Mouse (Mus musculus): ENCODE results near the gene Slc2a4. TPM values are rescaled to one million over a fixed set of nuclear protein-coding genes. Genes with fewer than 3 reads are reported as not detected.

Gene Slc2a4
- polyA plus RNA-seq, 1 experiment from 2014 or later = 2.2 TPM

- peak overlapping the region; percentile 42; the same call in 1 of the 2 replicates for H3K9ac ChIP-seq
- no peak overlapping the region for H3K27ac ChIP-seq
- H3K4me2 ChIP-seq (replicated peaks) = peak overlapping the region; percentile 58
- peak overlapping the region; percentile 40 for H3K4me3 ChIP-seq (replicated peaks; ENCODE audit: low read length)
- ATAC-seq (ENCODE audit: low FRiP score) (peak; percentile 35; the same call in 1 of the 2 replicates), DNase-seq (ENCODE audit: low spot score) (peak; percentile 36)
- WGBS = 3% methylated on average over 28 of the region's 29 CpGs
- no peaks in the 10 kb centered on the region; the same call in 1 of the 2 replicates for H3K36me3 ChIP-seq (replicated peaks; ENCODE audit: control insufficient read depth, insufficient read depth)
- peaks cover 6% of the 10 kb centered on the region; the same call in 1 of the 2 replicates for H3K4me1 ChIP-seq (replicated peaks; ENCODE audit: control insufficient read depth, insufficient read depth, low read length)
- H3K27me3 ChIP-seq (ENCODE audit: control insufficient read depth, insufficient read depth, low read length) = peaks cover 13% of the 10 kb centered on the region
- no peaks in the 10 kb centered on the region for H3K9me3 ChIP-seq (ENCODE audit: control insufficient read depth, low read length)
Observed at GRCm38 (mm10) chr11:69947337-69948065, 487 bp downstream of the Slc2a4 start.

- no peak overlapping the region for H3K4me3 ChIP-seq (replicated peaks; ENCODE audit: low read length)
- no peak for ATAC-seq (ENCODE audit: low FRiP score)
- H3K9me3 ChIP-seq (ENCODE audit: control insufficient read depth, low read length) = no peaks in the 10 kb centered on the region
- no peaks in the 10 kb centered on the region; the same call in 1 of the 2 replicates for H3K36me3 ChIP-seq (replicated peaks; ENCODE audit: control insufficient read depth, insufficient read depth)
- H3K27me3 ChIP-seq (ENCODE audit: control insufficient read depth, insufficient read depth, low read length) = peaks cover 13% of the 10 kb centered on the region
- H3K4me1 ChIP-seq (replicated peaks; ENCODE audit: control insufficient read depth, insufficient read depth, low read length) = peaks cover 6% of the 10 kb centered on the region; the same call in 1 of the 2 replicates
- WGBS = 92% methylated on average over 18 of the region's 18 CpGs
- H3K27ac ChIP-seq = no peak overlapping the region
- DNase-seq (ENCODE audit: low spot score) = no peak
- no peak overlapping the region for H3K9ac ChIP-seq
- H3K4me2 ChIP-seq (replicated peaks) = no peak overlapping the region
Observed at GRCm38 (mm10) chr11:69945997-69946891, 1.7 kb downstream of the Slc2a4 start.

GRCm38 (mm10) chr11:69945216-69945615 is 2.8 kb downstream of the Slc2a4 start:
- WGBS = 84% methylated on average over 13 of the region's 13 CpGs

GRCm38 (mm10) chr11:69940962-69941361 is 7.0 kb downstream of the Slc2a4 start:
- H3K36me3 ChIP-seq (replicated peaks; ENCODE audit: control insufficient read depth, insufficient read depth) = no peaks in the 10 kb centered on the region; the same call in 1 of the 2 replicates
- H3K4me2 ChIP-seq (replicated peaks) = no peak overlapping the region
- no peaks in the 10 kb centered on the region for H3K9me3 ChIP-seq (ENCODE audit: control insufficient read depth, low read length)
- H3K27ac ChIP-seq = no peak overlapping the region
- DNase-seq (ENCODE audit: low spot score) (no peak), ATAC-seq (ENCODE audit: low FRiP score) (no peak)
- WGBS = 74% methylated on average over 4 of the region's 4 CpGs
- H3K9ac ChIP-seq = no peak overlapping the region
- H3K27me3 ChIP-seq (ENCODE audit: control insufficient read depth, insufficient read depth, low read length) = peaks cover 26% of the 10 kb centered on the region
- H3K4me3 ChIP-seq (replicated peaks; ENCODE audit: low read length) = no peak overlapping the region
- no peaks in the 10 kb centered on the region; the same call in 1 of the 2 replicates for H3K4me1 ChIP-seq (replicated peaks; ENCODE audit: control insufficient read depth, insufficient read depth, low read length)

More at GRCm38 (mm10) chr11:69945216-69945615, 2.8 kb downstream of the Slc2a4 start:
- Histone ChIP-seq H3K27ac (no peak overlapping the region), H3K9me3 (ENCODE audit: control insufficient read depth, low read length) (no peaks in the 10 kb centered on the region), H3K9ac (no peak overlapping the region), H3K4me2 (replicated peaks) (no peak overlapping the region), H3K4me1 (replicated peaks; ENCODE audit: control insufficient read depth, insufficient read depth, low read length) (peaks cover 6% of the 10 kb centered on the region; the same call in 1 of the 2 replicates), H3K4me3 (replicated peaks; ENCODE audit: low read length) (no peak overlapping the region), H3K27me3 (ENCODE audit: control insufficient read depth, insufficient read depth, low read length) (peaks cover 13% of the 10 kb centered on the region), H3K36me3 (replicated peaks; ENCODE audit: control insufficient read depth, insufficient read depth) (no peaks in the 10 kb centered on the region; the same call in 1 of the 2 replicates)
- ATAC-seq (ENCODE audit: low FRiP score) = no peak
- DNase-seq (ENCODE audit: low spot score) = no peak

- ATAC-seq (ENCODE audit: low FRiP score) (no peak), DNase-seq (ENCODE audit: low spot score) (no peak)
- Histone ChIP-seq H3K4me1 (replicated peaks; ENCODE audit: control insufficient read depth, insufficient read depth, low read length) (no peaks in the 10 kb centered on the region; the same call in 1 of the 2 replicates), H3K27ac (no peak overlapping the region), H3K9me3 (ENCODE audit: control insufficient read depth, low read length) (no peaks in the 10 kb centered on the region), H3K27me3 (ENCODE audit: control insufficient read depth, insufficient read depth, low read length) (peaks cover 32% of the 10 kb centered on the region), H3K9ac (no peak overlapping the region), H3K36me3 (replicated peaks; ENCODE audit: control insufficient read depth, insufficient read depth) (no peaks in the 10 kb centered on the region), H3K4me3 (replicated peaks; ENCODE audit: low read length) (no peak overlapping the region), H3K4me2 (replicated peaks) (no peak overlapping the region)
- WGBS = 93% methylated on average over 17 of the region's 17 CpGs
Observed at GRCm38 (mm10) chr11:69939731-69940130, 8.3 kb downstream of the Slc2a4 start.

GRCm38 (mm10) chr11:69939181-69939580 is 8.8 kb downstream of the Slc2a4 start:
- WGBS = 77% methylated on average over 5 of the region's 5 CpGs
- H3K4me2 ChIP-seq (replicated peaks) = no peak overlapping the region
- peaks cover 36% of the 10 kb centered on the region for H3K27me3 ChIP-seq (ENCODE audit: control insufficient read depth, insufficient read depth, low read length)
- DNase-seq (ENCODE audit: low spot score) (no peak), ATAC-seq (ENCODE audit: low FRiP score) (no peak)
- H3K36me3 ChIP-seq (replicated peaks; ENCODE audit: control insufficient read depth, insufficient read depth) = no peaks in the 10 kb centered on the region
- no peak overlapping the region for H3K4me3 ChIP-seq (replicated peaks; ENCODE audit: low read length)
- H3K9me3 ChIP-seq (ENCODE audit: control insufficient read depth, low read length) = no peaks in the 10 kb centered on the region
- H3K4me1 ChIP-seq (replicated peaks; ENCODE audit: control insufficient read depth, insufficient read depth, low read length) = no peaks in the 10 kb centered on the region; the same call in 1 of the 2 replicates
- H3K27ac ChIP-seq = no peak overlapping the region
- no peak overlapping the region for H3K9ac ChIP-seq

GRCm38 (mm10) chr11:69938401-69938979 is 9.5 kb downstream of the Slc2a4 start:
- Histone ChIP-seq H3K4me3 (replicated peaks; ENCODE audit: low read length) (no peak overlapping the region), H3K4me2 (replicated peaks) (no peak overlapping the region), H3K9me3 (ENCODE audit: control insufficient read depth, low read length) (no peaks in the 10 kb centered on the region), H3K27me3 (ENCODE audit: control insufficient read depth, insufficient read depth, low read length) (peaks cover 36% of the 10 kb centered on the region), H3K9ac (no peak overlapping the region), H3K4me1 (replicated peaks; ENCODE audit: control insufficient read depth, insufficient read depth, low read length) (no peaks in the 10 kb centered on the region; the same call in 1 of the 2 replicates), H3K36me3 (replicated peaks; ENCODE audit: control insufficient read depth, insufficient read depth) (no peaks in the 10 kb centered on the region), H3K27ac (no peak overlapping the region)
- WGBS = 33% methylated on average over 9 of the region's 9 CpGs
- ATAC-seq (ENCODE audit: low FRiP score) = no peak
- DNase-seq (ENCODE audit: low spot score) = no peak

- H3K9me3 ChIP-seq (ENCODE audit: control insufficient read depth, low read length) = no peaks in the 10 kb centered on the region
- H3K4me3 ChIP-seq (replicated peaks; ENCODE audit: low read length) = no peak overlapping the region
- DNase-seq (ENCODE audit: low spot score) (no peak), ATAC-seq (ENCODE audit: low FRiP score) (no peak)
- H3K4me1 ChIP-seq (replicated peaks; ENCODE audit: control insufficient read depth, insufficient read depth, low read length) = no peaks in the 10 kb centered on the region; the same call in 1 of the 2 replicates
- WGBS = 61% methylated on average over 5 of the region's 5 CpGs
- H3K36me3 ChIP-seq (replicated peaks; ENCODE audit: control insufficient read depth, insufficient read depth) = no peaks in the 10 kb centered on the region
- no peak overlapping the region for H3K9ac ChIP-seq
- no peak overlapping the region for H3K4me2 ChIP-seq (replicated peaks)
- H3K27me3 ChIP-seq (ENCODE audit: control insufficient read depth, insufficient read depth, low read length) = peaks cover 36% of the 10 kb centered on the region
- no peak overlapping the region for H3K27ac ChIP-seq
Observed at GRCm38 (mm10) chr11:69937834-69938233, 10.2 kb downstream of the Slc2a4 start.

- WGBS = 39% methylated on average over 4 of the region's 4 CpGs
- Histone ChIP-seq H3K4me2 (replicated peaks) (no peak overlapping the region), H3K4me3 (replicated peaks; ENCODE audit: low read length) (no peak overlapping the region), H3K27ac (no peak overlapping the region), H3K9me3 (ENCODE audit: control insufficient read depth, low read length) (no peaks in the 10 kb centered on the region), H3K27me3 (ENCODE audit: control insufficient read depth, insufficient read depth, low read length) (peaks cover 36% of the 10 kb centered on the region), H3K9ac (no peak overlapping the region), H3K4me1 (replicated peaks; ENCODE audit: control insufficient read depth, insufficient read depth, low read length) (no peaks in the 10 kb centered on the region; the same call in 1 of the 2 replicates), H3K36me3 (replicated peaks; ENCODE audit: control insufficient read depth, insufficient read depth) (no peaks in the 10 kb centered on the region)
- DNase-seq (ENCODE audit: low spot score) (no peak), ATAC-seq (ENCODE audit: low FRiP score) (no peak)
Observed at GRCm38 (mm10) chr11:69937385-69937784, 10.6 kb downstream of the Slc2a4 start.

Data from hindbrain, embryonic 14.5 days (tissue).